Mouse (Mus musculus) liver, embryonic 14 days (tissue): ENCODE results near the gene Ndrg3. TPM values are rescaled to one million over a fixed set of nuclear protein-coding genes. Genes with fewer than 3 reads are reported as not detected.

Experiments used
- polyA plus RNA-seq: library from polyadenylated mRNA; depleted of rRNA; stranded (reverse); fragments of >200 nt; gene quantifications from 2 replicates; pipeline ENCODE4 v1.2.3, GENCODE M21; 2012; rRNA removed

Gene Ndrg3
- polyA plus RNA-seq = 28.4 and 33.4 TPM in 2 replicates

GRCm38 (mm10) chr2:156991470-156992319 is at the start of gene Ndrg3:
Gene Ndrg3, minus strand, starts transcription at chr2:156992056.

DNA sequence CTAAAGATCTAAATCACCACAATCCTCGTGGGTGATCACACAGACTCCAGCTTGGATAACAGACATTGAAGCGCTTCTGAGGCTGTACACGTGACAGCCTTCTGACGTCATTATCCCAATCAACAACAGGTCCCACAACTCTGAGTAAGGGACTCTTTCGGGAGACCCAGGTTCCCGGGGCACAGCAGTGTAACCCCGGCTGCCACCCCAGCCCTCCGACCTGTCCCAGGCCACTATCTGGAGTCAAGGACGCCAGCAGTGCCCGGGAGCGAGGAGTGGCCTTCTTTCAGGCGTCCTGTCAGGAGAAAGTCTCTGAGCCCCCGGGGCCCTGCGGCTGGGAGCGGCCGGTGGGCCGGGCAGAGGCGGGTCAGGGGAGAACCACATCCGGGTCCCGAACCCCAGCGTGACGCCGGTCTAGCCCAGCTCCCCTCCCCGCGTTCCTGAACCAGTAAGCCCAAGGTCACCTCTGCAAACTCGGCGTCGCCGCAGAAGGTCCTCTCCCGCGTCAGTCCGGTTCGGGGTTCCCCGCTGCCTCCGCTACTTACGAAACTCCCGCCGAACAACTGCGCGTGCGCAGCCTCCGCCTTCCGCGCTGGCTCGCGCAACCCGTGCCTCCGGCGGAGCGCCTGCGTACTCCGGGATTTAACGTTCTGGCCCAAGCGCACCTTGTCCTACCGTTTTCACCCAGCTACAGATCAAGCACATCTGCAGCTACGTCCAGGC is 14.8 kb upstream of the Ndrg3 start, which contains the start of gene Dsn1:
Dsn1 (minus strand) TSS at position 644 of the 723 bp plus-strand sequence.

DNA sequence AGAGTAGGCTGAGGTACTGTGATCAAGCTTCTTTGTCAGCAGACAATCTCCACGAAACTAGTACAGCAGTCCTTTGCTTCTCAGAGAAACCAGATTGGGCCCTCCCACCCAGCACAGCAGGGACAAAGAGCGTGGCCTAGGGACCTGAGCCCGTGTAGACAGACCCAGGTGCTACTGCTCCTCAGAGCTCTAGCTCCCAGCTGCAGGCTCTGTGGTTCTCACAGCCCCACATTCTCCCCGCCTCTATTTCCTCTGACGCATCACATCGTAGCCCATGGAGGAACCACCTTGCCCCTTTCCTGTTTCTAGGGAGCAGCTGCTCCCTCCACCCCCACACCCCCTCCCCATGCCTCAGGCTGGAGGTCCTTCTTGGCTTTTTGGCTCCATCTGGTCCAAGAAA is 104.8 kb downstream of the Ndrg3 start, which contains the start of gene Sla2:
Sla2 (minus strand) TSS at position 176 of the 400 bp plus-strand sequence.

Other genes starting within 250 kb of the Ndrg3 start
- 25.4 and 26.0 TPM in 2 replicates for gene Myl9, start 216.6 kb downstream of the Ndrg3 start, polyA plus RNA-seq
- gene Tgif2, start 152.0 kb downstream of the Ndrg3 start, polyA plus RNA-seq = 4.6 and 4.7 TPM in 2 replicates
- 0.83 and 1.0 TPM in 2 replicates for gene 4930518I15Rik, start 134.1 kb downstream of the Ndrg3 start, polyA plus RNA-seq
- 77.1 and 94.6 TPM in 2 replicates for gene Rab5if, start 128.9 kb downstream of the Ndrg3 start, polyA plus RNA-seq
- gene Sla2, start 104.9 kb downstream of the Ndrg3 start, polyA plus RNA-seq = 0.90 and 0.93 TPM in 2 replicates
- 19.1 and 21.6 TPM in 2 replicates for gene Dsn1, start 15.1 kb upstream of the Ndrg3 start, polyA plus RNA-seq
- gene Soga1, start 87.2 kb upstream of the Ndrg3 start, polyA plus RNA-seq = 1.6 and 1.8 TPM in 2 replicates
- gene Tldc2, start 95.0 kb upstream of the Ndrg3 start, polyA plus RNA-seq = 0.06 and 0.13 TPM in 2 replicates
- 11.5 and 14.8 TPM in 2 replicates for gene Samhd1, start 143.2 kb upstream of the Ndrg3 start, polyA plus RNA-seq
- 14.6 and 17.6 TPM in 2 replicates for gene Rbl1, start 212.5 kb upstream of the Ndrg3 start, polyA plus RNA-seq